Mouse (Mus musculus) lung, postnatal 25 days (tissue): ENCODE results near the gene Cipc.

ENCODE experiments used
- DNase-seq: peaks from one replicate; pipeline ENCODE4 v3.0.0; 2022; ENCODE audit warnings: low spot score

The Cipc gene

GRCm38 (mm10) chr12:86931919-86932574, 14.8 kb upstream of the Cipc start:
- DNase-seq = peak; percentile 95

GRCm38 (mm10) chr12:86932575-86932952, 14.3 kb upstream of the Cipc start:
- peak; percentile 93 for DNase-seq

GRCm38 (mm10) chr12:86934748-86935147, 12.1 kb upstream of the Cipc start:
- no peak for DNase-seq

DNA sequence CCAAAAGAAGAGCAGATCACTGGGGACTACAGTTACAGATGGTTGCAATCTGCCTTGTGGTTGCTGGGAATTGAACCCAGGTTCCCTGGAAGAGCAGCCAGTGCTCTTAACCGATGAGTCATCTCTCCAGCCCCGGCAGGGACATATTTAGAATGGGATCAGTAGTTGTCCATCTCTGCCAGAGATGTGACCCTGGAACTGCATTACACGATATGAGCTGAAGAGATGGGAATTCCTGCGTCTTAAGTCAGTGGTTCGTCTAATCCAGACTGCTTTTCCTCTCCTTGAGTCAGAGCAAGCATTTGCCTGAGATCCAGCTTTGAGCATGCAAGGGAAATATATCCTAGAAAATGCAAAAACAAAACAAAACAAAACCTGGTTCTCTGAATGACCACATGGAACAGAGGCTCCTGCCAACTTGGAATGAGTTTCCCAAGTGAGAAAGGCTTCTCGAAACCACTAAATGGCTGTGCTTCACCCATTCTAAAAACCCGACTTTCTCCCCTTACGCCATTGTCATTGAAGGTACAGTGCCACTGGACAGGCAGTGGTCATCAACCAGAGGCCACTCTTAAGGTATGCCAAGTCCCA, 11.1 kb upstream of the Cipc start:
- DNase-seq = no peak

GRCm38 (mm10) chr12:86936587-86937343, 10.1 kb upstream of the Cipc start:
- DNase-seq = peak; percentile 66

DNA sequence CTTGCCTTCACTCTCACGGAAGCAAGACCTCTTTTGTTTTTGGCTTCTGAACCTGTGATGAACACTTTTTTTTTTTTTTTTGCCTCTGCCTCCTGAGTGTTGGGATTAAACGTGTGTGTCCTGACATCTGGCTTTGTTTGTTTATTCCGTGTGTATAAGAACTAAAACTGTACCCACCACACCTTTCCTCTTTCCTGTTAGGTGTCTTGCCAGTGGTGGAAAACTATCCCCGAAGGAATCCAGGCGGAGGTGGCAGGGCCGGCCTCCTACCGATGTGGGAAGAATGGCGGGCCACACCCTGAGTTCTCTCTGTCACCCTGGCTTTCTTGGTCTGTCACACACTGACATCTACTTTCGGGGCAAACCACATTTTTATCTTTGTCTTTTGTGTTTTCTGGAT, 8.3 kb upstream of the Cipc start:
- DNase-seq = peak; percentile 66

DNA sequence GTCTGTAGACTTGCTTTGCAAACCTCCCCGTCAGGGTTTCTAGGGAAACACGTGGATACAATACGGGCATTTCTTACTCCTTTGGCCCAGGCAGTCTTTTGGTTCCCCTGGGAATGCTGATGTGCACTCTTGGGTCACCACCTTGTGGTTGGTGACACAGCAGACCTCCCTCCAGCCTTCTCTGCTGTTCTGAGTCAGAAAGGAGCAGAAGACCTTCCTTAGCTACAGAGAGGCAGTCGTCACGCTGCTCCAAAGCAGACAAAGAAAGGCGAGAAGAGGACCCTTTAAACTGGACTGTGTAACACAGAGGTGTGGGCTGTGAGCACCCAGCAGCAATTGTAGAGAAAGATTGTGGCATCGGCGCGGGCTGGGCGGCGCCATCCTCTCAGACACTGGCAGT, 5.7 kb upstream of the Cipc start:
- DNase-seq = no peak

GRCm38 (mm10) chr12:86941734-86942486, 4.9 kb upstream of the Cipc start:
- peak; percentile 51 for DNase-seq

DNA sequence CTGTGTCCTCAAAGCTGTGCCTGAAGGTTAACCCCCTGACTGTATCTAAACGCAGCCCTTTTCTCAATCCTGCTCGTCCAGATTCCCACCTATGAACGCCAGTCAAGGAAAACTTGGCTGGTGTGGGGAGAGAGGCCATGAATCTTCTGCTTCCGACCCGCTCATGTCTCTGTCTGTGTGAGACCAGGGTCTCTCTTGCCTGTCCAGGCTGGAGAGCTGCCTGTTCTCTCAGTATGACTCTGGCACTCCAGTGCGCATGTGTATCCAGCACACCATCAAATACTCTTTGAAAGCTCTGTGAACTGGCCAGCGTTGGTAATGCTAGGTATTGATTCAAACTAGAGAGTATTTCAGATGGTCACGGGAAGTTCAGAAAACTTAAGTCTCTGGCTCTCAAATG, 3.4 kb upstream of the Cipc start:
- DNase-seq = no peak

- peak; percentile 91 for DNase-seq
Measured at GRCm38 (mm10) chr12:86945126-86945525, 1.7 kb upstream of the Cipc start.

DNA sequence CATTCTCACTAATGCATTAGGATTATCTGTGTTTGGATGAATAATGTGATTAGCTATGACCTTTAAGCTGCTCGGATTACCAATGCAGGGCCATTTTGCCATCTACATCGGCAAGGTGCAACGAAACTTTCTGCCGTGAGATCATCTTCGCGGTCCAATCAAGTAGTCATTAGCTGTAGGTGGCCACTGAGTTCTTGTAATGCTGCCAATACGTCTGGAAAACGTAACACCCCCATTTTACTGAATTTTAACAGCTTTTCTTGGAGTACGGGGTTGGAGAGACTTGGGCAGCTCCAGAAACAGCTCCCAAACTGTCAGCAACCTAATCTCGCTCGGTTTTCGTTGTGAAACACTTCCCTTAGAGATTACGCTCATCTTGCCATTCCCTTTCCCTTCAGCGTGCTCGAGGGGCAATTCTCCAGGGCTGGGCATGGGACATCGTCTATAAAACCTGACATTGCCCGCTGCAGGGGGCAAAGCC, 502 bp upstream of the Cipc start:
- DNase-seq = no peak

- DNase-seq = peak; percentile 42
Measured at GRCm38 (mm10) chr12:86947681-86948401, 998 bp downstream of the Cipc start.

- DNase-seq = peak; percentile 79
Measured at GRCm38 (mm10) chr12:86948627-86949026, 1.8 kb downstream of the Cipc start.

DNA sequence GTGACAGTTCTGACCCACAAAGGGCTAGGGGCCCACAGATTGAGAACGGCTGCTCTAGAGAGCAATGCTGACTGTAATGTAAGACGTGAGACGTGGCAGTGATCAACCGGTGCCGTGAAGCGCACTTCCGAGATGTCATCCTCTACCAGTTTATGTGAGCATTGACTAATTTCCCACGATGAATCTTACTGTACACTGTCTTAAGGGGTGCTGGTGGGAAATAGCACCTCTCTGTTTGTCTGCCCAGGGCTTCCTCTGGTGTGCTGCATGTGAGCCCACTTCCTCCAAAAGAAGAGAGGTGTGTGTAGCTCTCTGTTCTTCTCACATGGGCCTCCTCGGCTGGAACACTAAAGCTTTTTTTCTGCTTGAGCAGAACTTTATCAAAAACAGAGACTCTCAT, 2.7 kb downstream of the Cipc start:
- no peak for DNase-seq

DNA sequence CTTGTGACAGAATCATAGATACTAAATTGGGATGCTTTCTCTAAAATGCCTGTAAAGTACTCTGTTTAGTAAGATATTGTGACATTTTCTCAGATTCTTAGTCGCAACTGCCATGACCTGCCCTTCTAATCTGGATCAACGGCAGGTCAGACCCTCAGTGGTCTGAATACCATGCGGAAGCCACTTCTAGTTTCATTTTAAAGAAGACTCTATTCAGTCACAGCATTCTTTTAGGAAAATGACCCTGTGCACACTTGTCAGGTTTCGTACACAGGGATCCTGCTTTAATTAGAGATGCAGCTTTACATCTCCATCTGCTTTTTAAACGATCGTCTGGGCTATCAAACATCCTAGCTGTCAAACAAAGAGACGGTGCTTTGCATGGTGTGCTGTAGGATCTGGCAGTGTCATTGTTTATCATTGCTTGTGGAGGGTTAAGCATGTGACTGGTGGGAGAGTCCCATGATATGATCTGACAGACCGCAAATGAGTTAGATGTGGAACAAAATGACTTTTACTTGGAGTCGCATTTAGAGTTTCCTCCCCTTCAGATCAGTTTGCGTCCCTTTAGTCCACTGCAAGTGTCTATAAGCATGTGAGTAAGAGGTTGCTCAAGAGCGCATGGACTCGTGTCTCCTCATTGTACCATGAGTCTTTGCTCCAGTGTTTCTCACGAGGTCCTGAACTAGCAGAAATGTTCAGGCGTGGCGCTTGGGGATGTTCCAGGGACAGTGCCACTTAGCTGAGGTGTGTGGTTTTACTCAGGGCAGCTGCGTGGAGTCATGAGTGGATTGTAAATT, 3.5 kb downstream of the Cipc start:
- DNase-seq = peak; percentile 63

GRCm38 (mm10) chr12:86950961-86951360, 4.1 kb downstream of the Cipc start:
- DNase-seq = no peak

GRCm38 (mm10) chr12:86952331-86952850, 5.5 kb downstream of the Cipc start:
- DNase-seq = no peak

- no peak for DNase-seq
Measured at GRCm38 (mm10) chr12:86955894-86956293, 9.1 kb downstream of the Cipc start.

- no peak for DNase-seq
Measured at GRCm38 (mm10) chr12:86958558-86958957, 11.7 kb downstream of the Cipc start.

DNA sequence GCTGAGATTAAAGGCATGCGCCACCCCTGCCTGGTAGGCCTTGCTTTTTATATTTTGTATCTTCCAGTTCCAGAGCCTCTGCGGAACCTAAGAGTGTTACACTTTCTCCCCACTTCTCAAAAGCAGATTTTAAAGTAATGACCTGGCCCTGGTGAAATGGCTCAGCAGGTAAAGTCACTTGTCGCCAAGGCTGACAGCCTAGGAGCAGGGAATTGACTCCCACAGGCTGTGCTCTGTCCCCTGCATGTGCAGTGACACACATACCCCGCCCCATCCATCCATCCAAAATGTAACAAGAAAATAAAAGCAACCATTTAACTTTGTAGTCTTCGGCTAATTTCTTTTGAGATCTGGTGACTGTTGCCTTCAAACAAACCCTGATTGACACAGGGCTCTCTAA, 12.8 kb downstream of the Cipc start:
- DNase-seq = no peak

DNA sequence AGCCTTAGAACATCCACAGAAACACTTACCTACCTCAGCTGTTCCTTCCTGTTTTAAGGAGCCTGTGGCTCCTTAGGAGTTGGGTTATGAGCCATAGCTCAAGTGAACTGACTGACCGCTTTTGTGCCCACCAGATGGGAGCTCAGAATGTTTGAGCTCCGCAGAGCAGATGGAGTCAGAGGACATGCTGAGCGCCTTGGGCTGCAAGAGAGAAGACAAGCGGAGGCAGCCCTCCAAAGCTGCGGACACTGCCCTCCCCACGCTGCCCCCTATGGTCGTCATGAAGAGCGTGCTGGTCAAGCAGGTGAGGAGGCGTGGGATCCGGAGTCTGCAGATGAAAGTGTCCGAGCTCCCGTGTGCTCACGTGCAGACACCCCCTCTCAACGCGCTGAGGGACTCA, 13.3 kb downstream of the Cipc start:
- DNase-seq = no peak
